Mouse (Mus musculus): ENCODE data around the gene Gm5414.

The Gm5414 gene

GRCm38 (mm10) chr15:101627884-101628283, at the start of gene Gm5414:
TSS of gene Gm5414 (minus strand) at chr15:101628188.
- no peak for DNase-seq (ENCODE audit: low read depth)

- no peak for DNase-seq (ENCODE audit: low read depth)
Measured at GRCm38 (mm10) chr15:101675978-101676377, 48.0 kb upstream of the Gm5414 start.

- no peak for DNase-seq (ENCODE audit: low read depth)
Measured at GRCm38 (mm10) chr15:101652736-101653265, 24.8 kb upstream of the Gm5414 start.

GRCm38 (mm10) chr15:101647280-101647679, 19.3 kb upstream of the Gm5414 start, which contains the start of gene Gm5478:
TSS of gene Gm5478 (minus strand) at chr15:101647380.
- no peak for DNase-seq (ENCODE audit: low read depth)

GRCm38 (mm10) chr15:101599123-101599522, 28.9 kb downstream of the Gm5414 start:
- no peak for DNase-seq (ENCODE audit: low read depth)

- no peak for DNase-seq (ENCODE audit: low read depth)
Measured at GRCm38 (mm10) chr15:101588216-101588615, 39.8 kb downstream of the Gm5414 start.

- no peak for DNase-seq (ENCODE audit: low read depth)
Measured at GRCm38 (mm10) chr15:101584456-101584855, 43.5 kb downstream of the Gm5414 start.

GRCm38 (mm10) chr15:101583211-101583965, 44.6 kb downstream of the Gm5414 start:
- no peak for DNase-seq (ENCODE audit: low read depth)

GRCm38 (mm10) chr15:101581701-101582100, 46.3 kb downstream of the Gm5414 start:
- no peak for DNase-seq (ENCODE audit: low read depth)

- DNase-seq (ENCODE audit: low read depth), result no peak
Measured at GRCm38 (mm10) chr15:101575506-101575905, 52.5 kb downstream of the Gm5414 start.
